Mouse (Mus musculus) heart, adult 2 months (tissue): ENCODE results near the gene Stip1. TPM values are rescaled to one million over a fixed set of nuclear protein-coding genes. Genes with fewer than 3 reads are reported as not detected.
A peak's percentile ranks its signal among the peaks of the same experiment; 100 is the strongest.

Source experiments
- DNase-seq, 2 experiments: peaks; one replicate each; pipeline ENCODE4 v3.0.0; 2021
- H3K27ac ChIP-seq: fragments of 200-600 bp; 2 replicates; pipeline ENCODE4 v1.8.1; 2022
- H3K27me3 ChIP-seq: fragments of 200-500 bp; 2 replicates; pipeline ENCODE4 v1.6.1; 2012; ENCODE audit warnings: mild to moderate bottlenecking, low read length, inconsistent platforms, mixed read lengths; ENCODE audit not compliant: control insufficient read depth, insufficient read depth
- H3K36me3 ChIP-seq: fragments of 200-500 bp; 2 replicates; pipeline ENCODE4 v1.6.1; 2012; ENCODE audit warnings: low read length, inconsistent platforms; ENCODE audit not compliant: control insufficient read depth, insufficient read depth
- H3K4me1 ChIP-seq: fragments of 200-500 bp; 2 replicates; pipeline ENCODE4 v1.6.1; 2011; ENCODE audit warnings: low read length; ENCODE audit not compliant: control insufficient read depth, insufficient read depth
- H3K4me3 ChIP-seq: fragments of 200-600 bp; 2 replicates; pipeline ENCODE4 v1.8.1; 2022
- H3K79me2 ChIP-seq: fragments of 200-500 bp; replicated peaks from 2 replicates; pipeline ENCODE4 v1.6.1; 2012; ENCODE audit warnings: mild to moderate bottlenecking, inconsistent platforms, low read length, moderate library complexity, mixed read lengths; ENCODE audit not compliant: control insufficient read depth, insufficient read depth
- H3K9ac ChIP-seq: fragments of 200-500 bp; 2 replicates; pipeline ENCODE4 v1.6.1; 2012; ENCODE audit warnings: low read depth, mild to moderate bottlenecking, control low read depth, inconsistent platforms, low read length, mixed read lengths
- CTCF ChIP-seq: fragments of 200-600 bp; IDR thresholded peaks from 2 replicates; pipeline ENCODE4 v1.8.1; 2022; ENCODE audit warnings: antibody characterized with exemption, mild to moderate bottlenecking, moderate library complexity
- EP300 ChIP-seq: fragments of 200-500 bp; IDR thresholded peaks from 2 replicates; pipeline ENCODE4 v1.6.1; 2011; ENCODE audit warnings: low read depth, low read length, control low read depth; ENCODE audit not compliant: insufficient read depth
- POLR2A ChIP-seq: fragments of 200-500 bp; IDR thresholded peaks from 2 replicates; pipeline ENCODE4 v1.6.1; 2011; ENCODE audit warnings: mild to moderate bottlenecking, low read depth, low read length, control low read depth; ENCODE audit not compliant: insufficient read depth
- WGBS: fragments of 180-500 bp; shearing (Covaris S2); methylation state at CpG from one replicate; pipeline ENCODE4 v1.1.7; 2018; 5-methylcytosine and 5-hydroxymethylcytosine counted together
- intact Hi-C: fragments of 180-260 bp; cut with DNase I; formaldehyde crosslinking; loops from one replicate; pipeline ENCODE4 v1.15.1; 2025
- polyA plus RNA-seq: library from polyadenylated mRNA; depleted of rRNA; stranded (reverse); fragments of >200 nt; gene quantifications from 2 replicates; pipeline ENCODE4 v1.2.3, GENCODE M21; 2012
- total RNA-seq, 2 experiments: library from RNA; stranded (reverse); gene quantifications; 2 replicates each; pipeline ENCODE4 v1.2.3; 2021

The Stip1 gene
- total and polyA plus RNA-seq, 3 experiments, result 49.9 to 121 (median 117) TPM

- Histone ChIP-seq H3K9ac (no peak overlapping the region), H3K27ac (no peak overlapping the region), H3K79me2 (no peaks in the 10 kb centered on the region), H3K4me1 (peaks cover 7% of the 10 kb centered on the region), H3K27me3 (no peaks in the 10 kb centered on the region), H3K4me3 (no peak overlapping the region), H3K36me3 (no peaks in the 10 kb centered on the region)
- TF ChIP-seq EP300 (no peak), POLR2A (no peak), CTCF (no peak)
- no peak for DNase-seq
- WGBS, result 92% methylated on average over 19 of the region's 19 CpGs
- intact Hi-C loops, result loop anchor here (5.0 kb wide), 1 partner anchor 38 kb away; the partner anchor contains the start of gene Stip1
These were observed 40.3 kb downstream of the Stip1 start for GRCm38 (mm10) chr19:6999360-7000063.

DNA sequence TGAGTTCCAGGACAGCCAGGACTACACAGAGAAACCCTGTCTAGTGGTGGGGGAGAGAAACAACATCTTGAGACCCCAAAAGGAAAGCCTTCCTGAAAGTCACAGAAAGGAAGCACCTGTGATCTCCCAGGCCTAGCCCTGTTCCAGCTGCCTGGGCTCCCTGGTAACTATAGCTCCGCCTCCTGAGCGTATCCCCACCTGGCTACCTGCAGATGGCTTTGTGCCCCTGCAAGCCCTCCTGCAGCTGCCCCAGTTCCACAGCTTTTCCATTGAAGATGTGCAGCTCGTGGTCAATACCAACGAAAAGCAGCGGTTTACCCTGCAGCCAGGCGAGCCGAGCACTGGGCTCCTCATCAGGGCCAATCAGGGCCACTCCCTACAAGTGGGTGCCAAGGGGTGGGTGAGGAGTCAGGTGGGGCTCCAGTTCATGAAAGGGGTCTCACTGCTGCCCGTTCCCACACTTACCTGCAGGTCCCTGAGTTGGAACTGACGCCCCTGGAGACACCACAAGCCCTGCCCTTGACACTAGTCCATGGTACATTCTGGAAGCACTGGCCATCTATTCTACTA lies 42.0 kb downstream of the Stip1 start:
- Histone ChIP-seq H3K9ac (no peak overlapping the region), H3K4me3 (no peak overlapping the region), H3K36me3 (no peaks in the 10 kb centered on the region), H3K27ac (no peak overlapping the region), H3K4me1 (peaks cover 9% of the 10 kb centered on the region), H3K27me3 (no peaks in the 10 kb centered on the region), H3K79me2 (no peaks in the 10 kb centered on the region)
- WGBS, result 90% methylated on average over 9 of the region's 9 CpGs
- intact Hi-C loops, result loop anchor here (5.0 kb wide), 1 partner anchor 39 kb away; the partner anchor contains the start of gene Stip1
- peak in 1 of 2 experiments; percentile 18 for DNase-seq
- TF ChIP-seq POLR2A (no peak), CTCF (no peak), EP300 (no peak)

- peak; percentile 91 to 92 for DNase-seq
- peak within 1 kb of the TSS; percentile 89 for H3K4me3 ChIP-seq
- under 1% methylated on average over 24 of the region's 24 CpGs for WGBS
- no peaks in the 10 kb centered on the region for H3K79me2 ChIP-seq
- peak within 1 kb of the TSS; percentile 86 for H3K9ac ChIP-seq
- 0 out of 2 replicates have a peak, but pooled peaks have one; percentile 15 for TF ChIP-seq EP300
- peak; percentile 89 for TF ChIP-seq POLR2A
- TF ChIP-seq CTCF, result no peak
- peaks cover 10% of the 10 kb centered on the region for H3K4me1 ChIP-seq
- H3K27me3 ChIP-seq, result no peaks in the 10 kb centered on the region
- H3K27ac ChIP-seq, result peak within 1 kb of the TSS; percentile 95
- H3K36me3 ChIP-seq, result no peaks in the 10 kb centered on the region
- intact Hi-C loops, result loop anchor here (5.0 kb wide), 1 partner anchor 41 kb away; the partner anchor contains the start of gene Stip1
These were observed 43.8 kb downstream of the Stip1 start, which contains the start of the genes Nudt22 and Trpt1 for GRCm38 (mm10) chr19:6996006-6996405. Gene Nudt22, minus strand, starts transcription at chr19:6996117. Gene Trpt1, plus strand, starts transcription at chr19:6996131.

DNA sequence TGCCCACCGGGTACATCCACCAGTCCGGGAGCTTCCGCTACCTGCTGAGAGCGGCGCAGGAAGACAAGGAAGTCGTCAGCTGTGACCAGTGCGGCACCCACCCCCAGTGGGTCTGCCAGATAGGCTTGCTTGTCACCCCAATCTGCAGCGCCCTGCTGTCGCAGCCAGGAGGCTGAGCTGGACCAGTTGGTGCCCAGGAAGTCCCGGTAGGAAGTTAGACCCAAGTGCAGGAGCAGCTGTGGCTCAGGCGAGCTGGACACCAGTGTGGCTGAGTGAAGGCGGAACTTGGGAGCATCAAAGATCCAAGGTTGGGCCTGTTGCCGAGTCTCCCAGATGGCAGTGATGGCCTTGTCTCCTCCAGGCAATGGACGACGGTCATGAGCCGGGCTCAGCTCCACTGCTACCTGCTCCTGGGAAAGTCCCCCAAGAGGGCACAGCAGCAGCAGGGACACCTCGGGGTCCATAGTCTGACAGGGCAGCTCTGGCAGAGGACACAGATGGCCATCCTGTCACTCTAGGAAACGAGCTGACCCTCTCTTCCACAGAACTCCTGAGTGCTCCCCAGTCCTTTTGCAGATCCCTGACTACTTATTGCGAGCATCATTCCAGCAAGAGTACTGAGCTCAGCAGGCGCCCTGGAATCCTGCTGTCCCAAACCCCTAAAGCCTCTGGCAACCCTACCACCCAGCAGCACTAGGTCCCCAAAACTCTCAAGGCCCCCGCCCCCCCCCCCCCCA lies 44.3 kb downstream of the Stip1 start:
- WGBS, result 38% methylated on average over 20 of the region's 21 CpGs
- TF ChIP-seq EP300, result no peak
- intact Hi-C loops, result loop anchor here (5.0 kb wide), 1 partner anchor 42 kb away; the partner anchor contains the start of gene Stip1

DNA sequence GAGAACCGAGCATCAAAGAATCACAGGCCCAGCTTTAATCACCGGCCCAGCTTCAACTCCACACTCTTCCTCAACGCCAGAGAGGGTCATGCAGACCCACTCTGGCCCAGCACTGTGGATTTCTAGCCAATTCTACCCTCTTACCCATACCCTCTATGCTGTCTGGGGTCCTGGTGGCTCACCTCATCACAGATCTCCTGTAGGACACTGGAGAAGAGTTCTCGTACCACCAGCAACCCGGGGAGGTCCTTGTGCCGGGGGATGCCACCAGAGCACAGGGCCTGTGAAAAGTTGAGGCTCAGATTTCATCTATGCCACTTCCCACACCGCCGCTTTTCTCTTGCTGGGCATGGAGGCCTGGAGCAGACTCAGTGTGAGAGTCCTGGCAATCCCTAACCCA lies 45.3 kb downstream of the Stip1 start:
- 78% methylated on average over 8 of the region's 8 CpGs for WGBS
- peaks cover 10% of the 10 kb centered on the region for H3K4me1 ChIP-seq
- TF ChIP-seq CTCF (no peak), EP300 (no peak), POLR2A (no peak)
- H3K4me3 ChIP-seq, result no peak overlapping the region
- peak in 1 of 2 experiments; percentile 1 for DNase-seq
- H3K79me2 ChIP-seq, result no peaks in the 10 kb centered on the region
- H3K36me3 ChIP-seq, result no peaks in the 10 kb centered on the region
- no peak overlapping the region for H3K9ac ChIP-seq
- intact Hi-C loops, result no loop called here
- H3K27me3 ChIP-seq, result no peaks in the 10 kb centered on the region
- no peak overlapping the region for H3K27ac ChIP-seq

More for the DNA sequence above, 44.3 kb downstream of the Stip1 start:
- Histone ChIP-seq H3K4me3 (peak overlapping the region; percentile 89), H3K4me1 (peaks cover 10% of the 10 kb centered on the region), H3K79me2 (no peaks in the 10 kb centered on the region), H3K27me3 (no peaks in the 10 kb centered on the region), H3K27ac (peak overlapping the region; percentile 95), H3K9ac (peak overlapping the region; percentile 63), H3K36me3 (no peaks in the 10 kb centered on the region)
- DNase-seq, result peak in 1 of 2 experiments; percentile 50
